Mouse (Mus musculus) ES-E14 (cell line): ENCODE data around the gene Stk38l.

ENCODE experiments used
- HCFC1 ChIP-seq: IDR thresholded peaks from 2 replicates; pipeline ENCODE4 v1.6.1; 2012; ENCODE audit warnings: low read length, inconsistent platforms, borderline replicate concordance; ENCODE audit not compliant: insufficient read depth
- ZC3H11A ChIP-seq: IDR thresholded peaks from 2 replicates; pipeline ENCODE4 v1.6.1; 2012; ENCODE audit warnings: low read depth, mild to moderate bottlenecking, inconsistent platforms, low read length, borderline replicate concordance

DNA sequence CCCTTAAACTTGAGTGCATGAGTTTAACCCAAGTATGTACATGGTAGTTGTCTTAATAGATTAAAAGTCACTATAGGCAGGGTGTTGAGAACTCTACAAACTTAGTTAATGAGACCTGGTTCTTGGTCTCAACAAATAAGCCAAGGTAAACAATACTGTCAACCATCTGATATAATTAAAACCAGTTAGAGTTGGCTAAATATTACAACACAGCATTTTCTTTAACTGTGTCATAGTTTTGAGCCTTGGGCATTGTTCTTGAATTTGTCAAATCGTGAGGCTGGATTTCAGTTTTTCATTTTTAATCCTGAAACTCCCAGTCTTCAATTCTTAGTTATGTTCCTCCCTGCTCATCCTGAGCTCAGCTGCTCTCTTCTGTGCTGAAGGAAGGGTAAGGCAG lies 6.2 kb downstream of the Stk38l start:
- TF ChIP-seq ZC3H11A (no peak), HCFC1 (no peak)
